Mouse (Mus musculus) lung, postnatal 4 days (tissue): ENCODE measurements around the gene Ppp4r2.
"Not testable (repeated sequence)": the region's sequence is repeated elsewhere in the genome, so short reads cannot be mapped to it uniquely, and the experiment has no call there.

Source experiments
- DNase-seq, 2 experiments: peaks; one replicate each; pipeline ENCODE4 v3.0.0; 2021

Ppp4r2 gene

DNA sequence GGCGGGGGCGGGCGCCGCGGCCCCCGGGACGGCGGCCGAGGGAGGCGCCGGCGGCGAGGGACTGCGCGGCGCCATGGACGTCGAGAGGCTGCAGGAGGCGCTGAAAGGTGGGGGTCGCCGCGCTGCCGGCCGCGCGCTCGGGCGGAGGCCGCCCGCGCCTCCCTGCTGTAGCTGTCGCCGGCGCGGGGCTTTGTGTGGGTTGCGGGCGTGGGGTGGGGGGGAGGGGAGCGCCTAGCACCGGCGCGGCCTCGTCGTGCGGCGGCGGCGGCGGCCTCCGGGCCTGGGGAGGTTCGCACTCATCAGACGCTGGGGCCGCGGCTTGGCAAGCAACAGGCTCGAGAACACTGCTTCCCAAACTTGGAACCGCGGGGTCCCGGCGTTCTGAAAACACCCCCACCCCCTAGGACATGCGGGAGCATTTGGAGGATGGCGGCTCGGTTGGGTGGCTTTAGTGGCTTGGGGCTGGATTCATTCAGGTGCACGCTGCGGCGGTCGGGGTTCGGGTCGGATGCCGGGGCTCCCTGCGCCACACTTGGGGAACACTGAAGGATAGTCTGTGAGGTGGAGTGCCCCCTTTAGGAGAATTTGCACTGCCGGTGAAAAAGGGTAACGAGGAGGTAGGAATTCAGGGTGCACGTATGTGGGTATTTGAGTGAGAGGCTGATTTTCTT is 524 bp downstream of the Ppp4r2 start:
- DNase-seq, result peak; percentile 63 to 79

DNA sequence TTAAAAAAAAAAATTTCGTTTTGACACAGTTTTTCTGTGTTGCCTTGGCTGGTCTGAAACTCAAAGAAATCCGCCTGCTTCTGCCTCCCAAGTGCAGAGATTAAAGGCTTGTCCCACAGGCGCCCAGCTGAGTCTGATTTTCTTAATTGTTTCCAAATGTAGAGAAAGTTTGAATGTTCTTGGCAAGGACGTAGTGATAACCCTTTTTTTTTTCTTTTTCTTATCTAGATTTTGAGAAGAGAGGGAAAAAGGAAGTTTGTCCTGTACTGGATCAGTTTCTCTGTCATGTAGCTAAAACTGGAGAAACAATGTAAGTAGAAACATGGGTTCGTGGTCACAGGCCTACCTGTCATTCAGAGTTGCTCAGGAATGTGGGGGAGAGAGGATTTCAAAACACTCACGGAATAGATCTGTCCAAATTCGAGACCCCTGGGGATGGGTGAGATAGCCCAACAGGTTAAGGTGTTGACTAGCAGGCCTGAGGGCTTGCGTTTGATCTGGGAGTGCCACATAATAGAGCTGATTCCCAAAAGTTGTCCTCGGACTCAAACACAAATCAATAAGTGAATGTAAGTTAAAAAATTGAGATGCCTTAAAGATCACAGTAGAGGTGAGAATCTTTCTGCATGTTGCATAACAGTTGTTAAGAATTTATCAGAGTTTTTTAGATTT is 1.2 kb downstream of the Ppp4r2 start:
- DNase-seq, result no peak

- no peak for DNase-seq
Measured at GRCm38 (mm10) chr6:100845058-100845457, 11.6 kb downstream of the Ppp4r2 start.

GRCm38 (mm10) chr6:100847264-100847663 is 13.8 kb downstream of the Ppp4r2 start:
- no peak for DNase-seq

- DNase-seq, result no peak
Measured at GRCm38 (mm10) chr6:100848682-100849375, 15.4 kb downstream of the Ppp4r2 start.

GRCm38 (mm10) chr6:100850671-100851081 is 17.3 kb downstream of the Ppp4r2 start:
- peak; percentile 30 to 47 for DNase-seq

DNA sequence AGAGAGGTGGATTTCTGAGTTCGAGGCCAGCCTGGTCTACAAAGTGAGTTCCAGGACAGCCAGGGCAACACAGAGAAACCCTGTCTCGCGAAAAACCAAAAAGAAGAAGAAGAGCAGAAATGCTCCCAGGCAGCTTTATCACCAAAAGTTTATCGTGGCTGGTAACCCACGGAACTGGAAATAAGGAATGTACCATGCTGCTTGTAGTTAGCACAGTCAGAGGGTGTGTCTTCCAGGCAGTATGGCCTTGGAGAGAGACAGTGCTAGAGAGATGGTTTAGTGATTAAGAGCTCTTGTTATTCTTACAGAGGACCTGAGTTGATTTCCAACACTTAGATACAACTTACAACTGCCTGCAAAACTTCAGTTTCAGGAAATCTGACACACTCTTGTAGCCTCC is 17.7 kb downstream of the Ppp4r2 start:
- DNase-seq, result no peak

DNA sequence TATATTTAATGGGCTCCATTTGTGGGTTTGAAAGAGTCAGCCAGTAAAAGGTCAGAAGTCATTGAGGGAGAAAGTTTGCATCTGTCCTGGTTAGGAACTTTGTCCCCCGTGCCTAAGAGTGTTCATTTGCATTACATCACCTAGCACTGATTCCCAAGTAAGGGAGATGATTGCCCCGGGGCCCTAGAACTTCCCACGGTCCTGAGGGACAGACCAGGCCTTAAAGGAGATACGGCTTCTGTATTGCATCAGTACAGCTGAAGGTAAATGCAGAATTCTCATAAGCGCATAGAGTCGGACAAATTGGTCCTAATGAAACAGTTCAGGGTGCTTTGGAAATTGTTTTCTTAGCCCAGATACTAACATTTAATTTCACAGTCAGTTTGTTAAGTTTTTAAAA is 31.9 kb downstream of the Ppp4r2 start:
- DNase-seq, result no peak

GRCm38 (mm10) chr6:100865788-100866187 is 32.4 kb downstream of the Ppp4r2 start:
- not testable (repeated sequence) for DNase-seq

DNA sequence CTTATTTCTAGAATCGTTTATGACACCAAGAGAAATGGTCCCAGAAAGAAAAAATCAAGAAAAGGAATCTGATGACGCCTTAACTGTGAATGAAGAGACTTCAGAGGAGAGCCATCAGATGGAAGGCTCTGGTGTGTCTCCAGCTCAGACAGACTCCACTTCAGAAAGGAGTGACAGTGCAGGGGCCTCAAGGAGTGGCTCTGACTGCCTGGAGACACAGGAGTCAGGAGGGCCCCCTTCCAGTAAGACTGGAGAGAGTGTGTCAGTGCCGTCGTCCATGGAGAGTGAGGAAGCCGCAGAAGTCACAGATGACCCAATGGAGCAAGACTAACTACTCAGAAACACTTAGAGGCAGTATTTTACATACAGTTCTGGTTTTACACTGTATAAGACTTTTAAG is 32.8 kb downstream of the Ppp4r2 start:
- not testable (repeated sequence) for DNase-seq

- no peak for DNase-seq
Measured at GRCm38 (mm10) chr6:100868863-100869262, 35.4 kb downstream of the Ppp4r2 start.

DNA sequence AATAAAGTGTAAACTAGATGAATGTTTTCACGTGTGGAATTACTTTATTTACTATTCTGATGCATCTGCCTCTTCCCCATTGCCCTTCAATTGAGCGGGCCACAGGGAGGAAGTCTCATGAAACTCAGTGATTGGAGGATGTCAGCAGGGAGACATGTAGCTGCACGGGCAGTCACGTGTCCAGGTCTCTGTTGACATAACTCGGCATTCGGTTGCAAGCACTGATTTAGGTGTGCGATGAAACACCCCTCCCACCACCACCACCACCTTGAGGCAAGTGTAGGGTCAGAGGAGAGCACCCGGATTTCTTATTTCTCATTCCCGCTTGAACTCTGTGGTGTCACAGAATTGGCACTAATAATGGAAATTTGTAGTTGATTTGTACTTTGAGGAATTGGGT is 36.5 kb downstream of the Ppp4r2 start:
- no peak for DNase-seq

DNA sequence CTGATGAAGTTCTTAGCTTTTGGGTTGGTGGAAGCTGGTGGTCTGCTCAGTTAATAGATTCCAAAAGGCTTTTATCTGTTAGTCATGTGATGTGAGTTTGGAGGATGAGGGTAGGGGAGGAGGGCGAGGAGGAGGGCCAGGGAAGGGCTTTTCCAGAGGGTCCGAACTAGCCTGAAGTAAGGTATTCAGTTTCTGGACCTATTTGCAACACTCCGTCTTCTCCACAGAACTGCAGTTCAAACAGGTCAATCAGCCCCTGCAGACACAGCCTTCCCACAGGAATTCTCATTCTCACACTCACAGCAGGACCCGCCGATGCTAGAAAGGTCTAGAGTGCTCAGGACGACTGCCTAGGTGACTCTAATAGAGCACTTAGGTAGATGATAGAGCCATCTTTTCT is 39.8 kb downstream of the Ppp4r2 start:
- no peak for DNase-seq

DNA sequence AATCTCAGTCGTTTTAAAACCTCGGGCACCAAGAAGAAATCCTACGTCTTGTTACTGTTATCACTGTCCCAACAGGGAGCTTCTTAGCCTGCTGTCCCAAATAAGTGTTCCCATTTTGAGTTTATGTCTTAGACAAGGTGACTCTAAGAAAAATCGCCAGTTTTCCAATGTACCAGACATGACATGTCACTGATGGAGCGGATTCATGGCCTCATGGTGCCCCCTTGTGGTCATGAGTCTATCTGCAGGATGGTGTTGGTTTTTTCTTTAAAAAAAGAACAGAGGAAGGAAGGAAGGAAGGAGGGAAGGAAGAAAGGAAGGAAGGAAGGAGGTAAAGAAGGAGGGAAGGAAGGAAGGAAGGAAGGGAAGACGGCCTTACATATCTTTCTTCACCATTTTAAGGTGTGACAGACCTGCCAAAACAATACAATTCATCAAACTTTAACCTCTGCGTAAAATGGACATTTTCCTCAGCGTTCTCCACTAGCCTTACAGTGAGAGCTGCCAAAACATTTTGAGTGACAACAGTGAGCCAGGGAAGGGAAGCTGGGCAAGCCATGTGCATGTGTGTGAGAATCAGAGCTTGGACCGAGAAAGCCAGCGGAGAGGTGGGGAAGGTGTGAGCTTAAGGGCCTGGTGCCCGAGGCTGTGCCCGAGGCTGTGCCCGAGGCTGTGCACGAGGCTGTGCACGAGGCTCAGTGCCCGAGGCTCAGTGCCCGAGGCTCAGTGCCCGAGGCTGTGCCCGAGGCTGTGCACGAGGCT is 42.6 kb downstream of the Ppp4r2 start:
- DNase-seq, result peak in 1 of 2 experiments; percentile 75

DNA sequence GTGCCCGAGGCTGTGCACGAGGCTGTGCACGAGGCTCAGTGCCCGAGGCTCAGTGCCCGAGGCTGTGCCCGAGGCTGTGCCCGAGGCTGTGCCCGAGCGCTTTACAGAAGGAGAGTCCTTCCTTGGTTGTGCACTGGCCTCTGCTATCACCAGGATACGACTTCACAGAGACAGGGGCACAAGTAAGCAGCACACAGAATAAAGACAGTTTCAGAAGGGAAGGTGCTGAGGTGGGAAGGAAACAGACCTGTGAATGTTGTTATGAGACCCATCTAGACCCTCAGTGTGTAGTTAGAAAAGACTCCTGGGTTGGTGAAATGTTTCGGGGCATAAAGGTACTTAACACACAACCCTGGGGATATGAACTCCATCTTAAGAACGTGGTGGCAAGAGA is 43.2 kb downstream of the Ppp4r2 start:
- no peak for DNase-seq

DNA sequence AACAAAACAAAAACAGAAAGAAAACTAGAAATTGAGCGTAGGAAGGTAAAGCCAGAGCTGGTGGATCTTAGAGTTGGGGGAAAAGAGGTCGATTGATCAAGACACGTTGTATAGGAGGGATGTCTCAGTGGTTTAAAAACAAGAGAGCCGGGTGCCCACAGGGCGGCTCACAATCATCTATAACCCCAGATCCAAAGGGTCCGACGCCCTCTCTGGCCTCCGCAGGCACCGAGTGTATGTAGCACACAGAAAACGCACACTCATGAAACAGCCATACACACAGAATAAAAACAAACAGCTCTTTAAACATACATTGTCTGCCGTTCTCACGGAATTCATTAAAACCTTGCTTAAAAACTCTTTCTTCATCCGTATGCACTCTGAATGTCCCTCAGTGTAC is 45.1 kb downstream of the Ppp4r2 start:
- no peak for DNase-seq

- DNase-seq, result no peak
Measured at GRCm38 (mm10) chr6:100879607-100880006, 46.2 kb downstream of the Ppp4r2 start.

DNA sequence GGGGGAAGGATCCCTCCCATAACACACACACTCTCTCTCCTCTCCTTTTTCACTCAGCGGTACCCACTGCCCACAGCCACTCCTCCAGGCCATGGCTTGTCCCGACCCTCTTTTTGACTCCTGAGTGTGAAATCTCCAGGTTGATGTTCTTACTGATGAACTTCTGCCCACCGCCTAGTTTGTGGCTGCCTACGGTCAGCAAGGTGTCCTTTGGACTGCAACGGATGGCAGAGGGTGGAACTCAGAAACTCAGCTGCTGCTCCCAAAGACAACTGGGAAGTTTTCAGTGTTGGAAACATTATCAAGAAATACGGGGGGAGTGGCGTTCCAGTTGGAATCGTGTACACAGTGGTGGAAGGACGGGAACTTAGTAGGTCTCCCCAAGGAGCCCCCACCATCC is 48.2 kb downstream of the Ppp4r2 start:
- DNase-seq, result no peak

- peak; percentile 51 to 72 for DNase-seq
Measured at GRCm38 (mm10) chr6:100882381-100883213, 49.2 kb downstream of the Ppp4r2 start.

DNA sequence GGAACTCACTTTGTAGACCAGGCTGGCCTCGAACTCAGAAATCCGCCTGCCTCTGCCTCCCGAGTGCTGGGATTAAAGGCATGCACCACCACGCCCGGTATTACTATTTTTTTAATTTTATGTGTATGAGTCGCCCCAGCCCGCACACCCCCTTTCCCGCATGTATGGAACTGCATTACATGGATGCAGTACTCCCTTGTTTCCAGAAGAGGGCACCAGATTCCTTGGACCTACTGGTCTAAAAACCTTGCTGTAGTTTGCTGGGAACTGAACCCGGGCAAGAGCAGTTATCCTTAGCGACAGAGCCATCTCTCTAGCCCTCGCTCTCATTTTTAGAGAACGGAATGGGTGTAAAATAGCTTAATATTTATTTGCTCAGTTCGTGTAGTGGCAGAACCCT is 49.8 kb downstream of the Ppp4r2 start:
- DNase-seq, result peak in 1 of 2 experiments; percentile 25

- no peak for DNase-seq
Measured at GRCm38 (mm10) chr6:100884594-100885225, 51.3 kb downstream of the Ppp4r2 start.

DNA sequence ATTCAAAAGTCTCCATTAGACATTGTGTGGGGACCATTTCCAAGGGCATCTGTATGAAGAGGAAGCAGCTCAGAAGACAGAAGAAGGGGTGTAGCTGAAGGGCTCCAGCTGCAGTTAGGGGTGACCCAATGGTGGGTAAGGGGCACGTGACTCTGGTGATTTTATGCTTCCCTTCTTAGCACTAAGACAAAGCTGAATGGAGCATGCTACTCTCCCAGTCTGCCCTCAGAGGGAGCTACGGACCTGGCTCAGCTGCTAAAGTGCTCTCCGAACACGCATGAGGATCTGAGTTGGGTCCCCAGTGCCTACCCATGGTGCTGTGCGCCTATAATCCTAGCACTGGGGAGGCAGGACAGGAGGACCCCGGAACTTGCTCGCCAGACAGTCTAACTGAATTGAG is 52.0 kb downstream of the Ppp4r2 start:
- no peak for DNase-seq
